Mouse (Mus musculus) small intestine, adult 2 months (tissue): ENCODE data around the gene Mogat1. TPM values are rescaled to one million over a fixed set of nuclear protein-coding genes. Genes with fewer than 3 reads are reported as not detected.
"Not testable (repeated sequence)": the region's sequence is repeated elsewhere in the genome, so short reads cannot be mapped to it uniquely, and the experiment has no call there.

ENCODE experiments used
- H3K27ac ChIP-seq: fragments of 200-500 bp; 2 replicates; pipeline ENCODE4 v1.5.1; 2012; ENCODE audit warnings: low read depth, low read length, control low read depth, inconsistent platforms; ENCODE audit not compliant: insufficient read depth
- H3K27me3 ChIP-seq: fragments of 200-500 bp; 2 replicates; pipeline ENCODE4 v1.6.1; 2012; ENCODE audit warnings: mild to moderate bottlenecking, moderate library complexity, low read length, inconsistent platforms; ENCODE audit not compliant: control insufficient read depth, insufficient read depth
- H3K36me3 ChIP-seq: fragments of 200-500 bp; 2 replicates; pipeline ENCODE4 v1.6.1; 2012; ENCODE audit warnings: mild to moderate bottlenecking, low read length, control low read depth, inconsistent platforms; ENCODE audit not compliant: control insufficient read depth, insufficient read depth
- H3K4me1 ChIP-seq: fragments of 200-500 bp; 2 replicates; pipeline ENCODE4 v1.6.1; 2012; ENCODE audit warnings: low read length, inconsistent platforms, mixed read lengths; ENCODE audit not compliant: control insufficient read depth, insufficient read depth, insufficient read length
- H3K4me3 ChIP-seq: fragments of 200-500 bp; 2 replicates; pipeline ENCODE4 v1.5.1; 2012; ENCODE audit warnings: low read depth, mild to moderate bottlenecking, control low read depth, inconsistent platforms, low read length, moderate library complexity
- CTCF ChIP-seq: fragments of 200-500 bp; IDR thresholded peaks from 2 replicates; pipeline ENCODE4 v1.5.1; 2012; ENCODE audit warnings: low read depth, mild to moderate bottlenecking, control low read depth, inconsistent platforms, low read length, moderate library complexity, mixed read lengths; ENCODE audit not compliant: insufficient replicate concordance, insufficient read length; ENCODE audit errors: extremely low read depth
- POLR2A ChIP-seq: fragments of 200-500 bp; IDR thresholded peaks from 2 replicates; pipeline ENCODE4 v1.6.1; 2012; ENCODE audit warnings: low read depth, mild to moderate bottlenecking, control low read depth, inconsistent platforms, low read length, moderate library complexity
- WGBS: fragments of 180-500 bp; shearing (Covaris S2); methylation state at CpG from one replicate; pipeline ENCODE4 v1.1.7; 2018; 5-methylcytosine and 5-hydroxymethylcytosine counted together
- polyA plus RNA-seq: library from polyadenylated mRNA; depleted of rRNA; stranded (reverse); fragments of >200 nt; gene quantifications from 2 replicates; pipeline ENCODE4 v1.2.3, GENCODE M21; 2012

Mogat1 gene
- polyA plus RNA-seq, 1 experiment = 1.7 TPM

- 35% methylated on average over 19 of the region's 19 CpGs for WGBS
- H3K27ac ChIP-seq = no peak overlapping the region
- H3K36me3 ChIP-seq = no peaks in the 10 kb centered on the region
- TF ChIP-seq POLR2A (no peak), CTCF (peak; percentile 81; the same call in 1 of the 2 replicates)
- no peaks in the 10 kb centered on the region for H3K27me3 ChIP-seq
- no peak overlapping the region for H3K4me3 ChIP-seq
- 0 out of 2 replicates have a peak, but pooled peaks cover 2% of the 10 kb centered on the region for H3K4me1 ChIP-seq
Observed at GRCm38 (mm10) chr1:78536310-78537164, 25.7 kb downstream of the Mogat1 start.

- Histone ChIP-seq H3K4me1 (0 out of 2 replicates have a peak, but pooled peaks cover 2% of the 10 kb centered on the region), H3K4me3 (peak overlapping the region; percentile 58), H3K27me3 (no peaks in the 10 kb centered on the region), H3K27ac (peak overlapping the region; percentile 46), H3K36me3 (no peaks in the 10 kb centered on the region)
- 27% methylated on average over 16 of the region's 16 CpGs for whole genome bisulfite sequencing
- TF ChIP-seq CTCF (no peak), POLR2A (no peak)
Observed at GRCm38 (mm10) chr1:78537494-78538010, 26.8 kb downstream of the Mogat1 start.

DNA sequence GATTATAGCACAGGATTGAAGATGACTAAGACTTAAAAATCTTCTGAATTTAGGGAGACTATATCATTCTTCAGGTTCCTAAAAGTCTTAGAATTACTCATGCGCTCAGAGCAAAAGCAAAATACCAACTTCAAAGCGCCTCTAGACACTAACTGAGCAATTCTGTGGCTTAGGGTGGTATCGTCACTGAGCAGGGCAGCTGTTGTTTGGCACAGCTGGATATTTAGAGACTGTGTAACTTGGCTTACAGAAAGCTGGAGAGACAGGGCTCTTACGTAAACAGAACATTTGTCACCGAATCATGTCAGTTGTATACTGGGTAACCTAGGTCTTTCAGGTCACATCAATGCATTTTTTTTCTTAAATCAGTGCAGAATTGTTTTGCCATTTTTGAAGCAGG is 27.6 kb downstream of the Mogat1 start:
- no peaks in the 10 kb centered on the region for H3K27me3 ChIP-seq
- WGBS = 67% methylated on average over 5 of the region's 5 CpGs
- H3K4me3 ChIP-seq = no peak overlapping the region
- TF ChIP-seq POLR2A (no peak), CTCF (no peak)
- 0 out of 2 replicates have a peak, but pooled peaks cover 2% of the 10 kb centered on the region for H3K4me1 ChIP-seq
- no peaks in the 10 kb centered on the region for H3K36me3 ChIP-seq
- H3K27ac ChIP-seq = no peak overlapping the region

DNA sequence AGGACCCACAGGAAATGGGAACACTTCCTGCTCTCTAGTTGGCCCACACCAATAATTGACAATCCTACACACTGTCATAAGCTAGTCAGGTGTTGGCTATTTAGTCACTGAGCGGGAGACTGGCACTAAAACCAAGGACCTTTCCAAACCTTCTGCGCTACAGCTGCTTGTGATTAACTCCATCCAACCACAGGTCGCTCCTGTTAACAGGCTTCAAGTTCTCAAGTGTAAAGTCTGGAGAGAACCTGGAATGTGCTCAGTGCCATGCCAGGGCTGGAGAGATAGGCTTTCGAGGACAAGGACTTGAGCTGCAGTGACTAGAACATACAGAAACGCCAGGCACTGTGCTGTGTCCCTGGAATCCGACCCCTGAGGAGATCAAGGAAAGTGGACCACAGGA is 28.4 kb downstream of the Mogat1 start:
- 82% methylated on average over 6 of the region's 6 CpGs for WGBS
- 0 out of 2 replicates have a peak, but pooled peaks cover 2% of the 10 kb centered on the region for H3K4me1 ChIP-seq
- H3K4me3 ChIP-seq = no peak overlapping the region
- no peaks in the 10 kb centered on the region for H3K27me3 ChIP-seq
- no peaks in the 10 kb centered on the region for H3K36me3 ChIP-seq
- H3K27ac ChIP-seq = no peak overlapping the region
- no peak for TF ChIP-seq CTCF
- no peak for TF ChIP-seq POLR2A

- WGBS = 93% methylated on average over 1 of the region's 1 CpGs
- H3K4me1 ChIP-seq, H3K4me3 ChIP-seq, H3K27me3 ChIP-seq, H3K36me3 ChIP-seq, H3K27ac ChIP-seq: not testable (repeated sequence)
Observed at GRCm38 (mm10) chr1:78543631-78544030, 32.8 kb downstream of the Mogat1 start.

- Histone ChIP-seq H3K27me3 (no peaks in the 10 kb centered on the region), H3K36me3 (no peaks in the 10 kb centered on the region), H3K4me3 (no peak overlapping the region), H3K4me1 (no peaks in the 10 kb centered on the region), H3K27ac (no peak overlapping the region)
- TF ChIP-seq CTCF (no peak), POLR2A (no peak)
- WGBS = 28% methylated on average over 9 of the region's 9 CpGs
Observed at GRCm38 (mm10) chr1:78546258-78546657, 35.5 kb downstream of the Mogat1 start.

DNA sequence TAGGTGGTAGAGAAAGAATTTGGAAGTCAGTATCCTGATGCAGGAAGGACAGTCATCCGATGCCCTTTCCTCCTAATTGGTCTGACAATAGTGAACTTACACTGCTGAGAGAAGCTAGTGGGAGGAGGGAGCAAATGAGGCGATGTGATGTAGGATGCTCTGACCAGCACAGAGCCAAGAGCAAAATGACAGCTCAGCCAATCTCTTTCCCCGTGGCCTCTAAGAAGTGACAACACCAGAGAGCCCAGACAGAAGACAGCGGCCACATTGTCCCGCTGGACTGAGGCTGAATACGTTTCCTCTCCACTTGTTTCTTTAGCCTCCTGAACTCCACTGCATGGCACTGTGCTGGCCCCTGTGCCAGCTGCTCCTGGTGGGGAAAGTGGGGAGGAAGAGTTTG is 38.2 kb downstream of the Mogat1 start:
- no peaks in the 10 kb centered on the region for H3K4me1 ChIP-seq
- H3K27me3 ChIP-seq = no peaks in the 10 kb centered on the region
- H3K4me3 ChIP-seq = no peak overlapping the region
- H3K27ac ChIP-seq = no peak overlapping the region
- no peaks in the 10 kb centered on the region for H3K36me3 ChIP-seq
- 74% methylated on average over 6 of the region's 6 CpGs for WGBS
- TF ChIP-seq POLR2A (no peak), CTCF (no peak)
